Mouse (Mus musculus) spleen, postnatal 14 days (tissue): Measurements from ENCODE around the gene Irx4.

ENCODE experiments used
- DNase-seq, 2 experiments: peaks; one replicate each; pipeline ENCODE4 v3.0.0; 2021 to 2022; ENCODE audit warnings: low spot score in 2 of 2

Gene Irx4

GRCm38 (mm10) chr13:73269891-73270290 lies 9.6 kb downstream of the Irx4 start:
- no peak for DNase-seq

- no peak for DNase-seq
These were observed 10.3 kb downstream of the Irx4 start for GRCm38 (mm10) chr13:73270451-73271081.

DNA sequence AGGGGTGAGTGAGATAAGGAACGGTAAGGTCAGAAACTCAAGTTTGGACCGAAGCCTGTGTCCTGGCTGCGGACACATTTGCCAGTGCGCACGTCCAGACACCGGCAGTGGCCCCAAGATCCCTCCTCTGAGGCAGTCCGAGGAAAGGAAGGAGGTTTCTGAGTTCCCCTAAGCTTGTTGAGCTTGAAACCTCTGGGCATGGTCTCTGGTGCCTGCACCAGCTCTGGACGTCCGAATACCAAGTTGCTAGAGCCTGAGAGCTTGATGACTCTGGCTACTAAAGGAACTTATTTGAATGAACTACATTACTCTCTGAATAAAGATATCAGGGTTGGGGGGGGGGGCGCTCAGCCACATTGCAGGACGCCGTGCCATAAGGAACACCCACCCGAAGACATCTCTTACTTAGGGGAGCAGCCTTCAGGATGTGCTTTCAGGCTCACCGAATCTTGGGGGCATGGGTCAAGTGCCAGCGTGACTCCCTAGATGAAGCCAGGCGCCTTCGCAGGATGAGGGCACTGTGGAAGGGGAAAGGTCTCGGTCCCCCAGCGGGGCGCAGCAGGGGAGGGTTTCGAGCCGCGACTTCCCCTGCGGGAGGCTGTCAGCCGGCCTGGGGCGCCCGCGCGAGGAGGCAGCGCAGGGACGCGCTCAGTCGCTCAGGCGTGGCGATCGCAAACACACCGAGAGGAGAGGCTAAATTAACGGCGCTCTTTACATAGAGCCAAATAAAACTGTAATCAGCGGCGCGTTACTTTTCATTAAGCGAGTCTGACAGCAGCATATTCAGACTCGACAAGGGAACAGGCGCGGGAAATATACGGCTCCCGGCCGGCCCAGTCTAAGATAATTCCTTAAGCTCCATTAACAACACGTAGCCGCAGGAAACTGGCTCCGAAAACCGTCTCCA lies 11.3 kb downstream of the Irx4 start:
- DNase-seq: no peak

DNA sequence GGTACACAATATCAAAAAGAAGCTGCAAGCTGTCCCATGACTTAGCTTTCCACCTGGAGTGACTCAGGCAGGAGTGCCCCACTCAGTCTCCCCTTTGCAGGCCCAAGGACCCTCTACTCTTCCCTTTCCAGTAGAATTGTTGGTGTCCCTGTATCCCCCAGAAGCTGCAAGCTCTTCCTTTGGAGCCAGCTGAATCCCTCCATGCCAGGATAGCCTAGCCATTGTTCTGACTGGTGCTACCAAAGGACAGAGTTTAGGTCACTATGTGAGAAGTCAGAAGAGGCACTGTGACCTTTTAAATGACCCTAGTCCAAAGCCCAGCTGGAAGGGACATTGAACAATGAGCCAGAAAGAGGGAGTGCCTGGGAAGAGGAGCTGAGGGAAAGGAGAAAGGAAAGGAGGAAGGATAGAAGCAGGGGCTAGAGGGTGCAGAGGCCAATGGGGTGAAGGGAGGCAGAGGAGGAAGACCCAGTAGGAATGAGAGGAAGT lies 12.6 kb downstream of the Irx4 start:
- no peak for DNase-seq

- DNase-seq: no peak
These were observed 13.3 kb downstream of the Irx4 start for GRCm38 (mm10) chr13:73273536-73273935.

DNA sequence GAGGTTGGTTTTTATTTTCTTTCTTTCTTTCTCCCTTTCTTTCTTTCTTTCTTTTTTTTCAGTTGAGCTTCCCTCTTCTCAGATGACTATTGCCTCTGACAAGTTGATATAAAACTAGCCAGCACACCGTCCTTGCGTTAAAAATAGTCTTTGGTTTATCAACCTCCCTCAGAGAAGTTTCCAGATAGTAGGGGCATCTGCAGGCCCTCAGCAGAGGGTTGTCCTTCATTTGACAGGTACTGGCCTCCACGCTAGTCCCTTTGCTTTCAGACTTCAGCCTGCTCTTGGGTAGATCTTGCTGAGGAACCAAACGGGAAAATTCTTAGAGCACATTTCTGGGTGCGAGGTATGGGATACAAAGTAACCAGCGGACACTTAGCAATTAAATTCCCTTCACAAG lies 17.1 kb downstream of the Irx4 start:
- DNase-seq: no peak

GRCm38 (mm10) chr13:73277797-73278196 lies 17.5 kb downstream of the Irx4 start:
- no peak for DNase-seq

DNA sequence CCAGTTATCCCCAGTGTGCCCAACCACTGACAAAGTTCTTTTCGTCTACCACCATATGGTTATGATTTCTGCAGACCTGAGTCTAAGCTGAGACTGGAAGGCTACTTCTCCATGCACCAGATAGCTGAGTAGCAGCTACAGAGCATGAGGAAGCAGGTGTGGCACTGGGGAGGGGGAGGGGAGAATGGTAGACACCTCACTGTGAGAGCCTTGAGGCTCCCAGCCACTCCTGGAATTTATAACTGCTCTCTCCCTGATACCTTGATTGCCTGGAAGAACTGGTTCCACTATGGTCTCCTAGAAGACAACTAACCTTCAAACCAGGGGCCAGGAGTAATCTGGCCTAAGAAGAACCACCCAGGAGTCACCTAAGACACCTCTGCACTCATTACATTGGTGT lies 18.9 kb downstream of the Irx4 start:
- no peak for DNase-seq

GRCm38 (mm10) chr13:73282407-73282806 lies 22.1 kb downstream of the Irx4 start:
- DNase-seq: no peak

GRCm38 (mm10) chr13:73283534-73283933 lies 23.3 kb downstream of the Irx4 start:
- no peak for DNase-seq

GRCm38 (mm10) chr13:73290206-73290605 lies 29.9 kb downstream of the Irx4 start:
- no peak for DNase-seq

DNA sequence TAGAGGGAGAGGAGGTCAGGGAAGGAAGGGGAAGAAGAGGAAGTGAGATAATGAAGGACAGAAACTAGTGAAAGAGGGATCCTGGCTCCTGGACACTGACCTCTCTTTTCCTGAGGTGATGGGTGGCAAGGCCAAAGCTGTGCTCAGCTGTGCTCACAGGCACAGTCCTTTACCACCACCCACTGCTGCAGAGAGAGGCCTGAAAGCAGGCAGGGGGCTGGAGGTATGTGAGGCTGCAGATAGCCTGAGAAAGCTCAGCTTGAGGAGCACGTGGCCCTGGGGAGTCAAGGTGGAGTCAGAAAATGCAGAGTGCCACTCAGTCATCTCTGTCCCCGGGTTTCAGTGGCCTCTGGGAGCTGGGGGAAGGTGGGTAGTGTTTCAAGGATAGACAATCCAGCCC lies 30.8 kb downstream of the Irx4 start:
- DNase-seq: no peak

DNA sequence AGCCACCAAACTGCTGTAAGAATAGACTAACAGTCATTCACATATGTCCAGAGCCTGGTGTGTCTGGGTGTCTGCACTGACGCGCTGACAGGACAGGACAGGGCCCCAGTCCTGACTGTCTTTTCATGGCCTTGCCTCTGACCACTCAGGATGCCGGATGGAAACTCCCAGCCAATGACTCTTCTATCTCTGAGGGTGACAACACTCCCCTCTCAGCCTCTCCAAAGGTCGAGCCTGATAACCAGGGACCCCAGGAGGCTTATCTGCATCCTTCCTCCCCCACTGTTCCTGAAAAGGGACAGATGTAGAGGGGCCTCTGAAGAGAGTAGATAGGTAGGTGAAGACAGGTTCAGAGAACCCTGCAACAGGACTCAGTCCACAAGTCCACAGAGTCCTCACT lies 38.4 kb downstream of the Irx4 start:
- DNase-seq: no peak

DNA sequence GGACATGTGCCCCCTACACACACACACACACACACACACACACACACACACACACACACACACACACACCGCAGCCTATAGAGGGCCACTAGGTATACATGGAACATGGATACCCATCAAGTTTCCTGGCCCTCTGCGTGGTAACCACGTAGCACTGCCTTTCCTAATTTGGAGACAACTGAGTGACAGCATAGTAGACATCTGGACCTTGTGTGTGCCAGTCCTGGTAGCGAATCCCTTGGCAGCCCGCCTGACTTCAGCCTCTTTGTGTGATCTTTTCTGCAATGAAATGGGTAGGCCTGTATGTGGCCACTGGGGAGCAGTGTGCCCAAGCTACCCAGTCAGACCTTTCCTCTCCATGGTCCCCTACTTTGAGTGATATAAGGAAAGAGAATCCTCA lies 39.0 kb downstream of the Irx4 start:
- no peak for DNase-seq

DNA sequence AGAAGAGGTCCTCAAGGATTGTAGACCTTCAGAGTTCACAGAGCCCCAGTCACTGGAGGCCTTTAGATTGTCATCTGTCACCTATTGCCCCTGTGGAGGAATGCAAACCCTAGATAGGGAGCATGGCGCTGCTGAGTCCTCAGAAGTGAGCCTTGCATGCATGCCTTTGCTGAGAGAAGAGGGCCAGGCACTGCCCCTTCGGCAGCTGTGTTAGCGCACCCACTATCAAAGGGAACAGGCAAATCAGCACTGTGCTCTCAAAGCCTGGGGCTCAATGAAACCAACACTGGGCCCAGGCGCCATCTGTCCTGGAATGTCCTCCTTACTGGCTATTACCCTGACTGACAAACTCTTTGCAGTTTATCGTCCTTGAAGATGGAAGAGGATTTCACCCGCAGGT lies 44.5 kb downstream of the Irx4 start:
- no peak for DNase-seq

DNA sequence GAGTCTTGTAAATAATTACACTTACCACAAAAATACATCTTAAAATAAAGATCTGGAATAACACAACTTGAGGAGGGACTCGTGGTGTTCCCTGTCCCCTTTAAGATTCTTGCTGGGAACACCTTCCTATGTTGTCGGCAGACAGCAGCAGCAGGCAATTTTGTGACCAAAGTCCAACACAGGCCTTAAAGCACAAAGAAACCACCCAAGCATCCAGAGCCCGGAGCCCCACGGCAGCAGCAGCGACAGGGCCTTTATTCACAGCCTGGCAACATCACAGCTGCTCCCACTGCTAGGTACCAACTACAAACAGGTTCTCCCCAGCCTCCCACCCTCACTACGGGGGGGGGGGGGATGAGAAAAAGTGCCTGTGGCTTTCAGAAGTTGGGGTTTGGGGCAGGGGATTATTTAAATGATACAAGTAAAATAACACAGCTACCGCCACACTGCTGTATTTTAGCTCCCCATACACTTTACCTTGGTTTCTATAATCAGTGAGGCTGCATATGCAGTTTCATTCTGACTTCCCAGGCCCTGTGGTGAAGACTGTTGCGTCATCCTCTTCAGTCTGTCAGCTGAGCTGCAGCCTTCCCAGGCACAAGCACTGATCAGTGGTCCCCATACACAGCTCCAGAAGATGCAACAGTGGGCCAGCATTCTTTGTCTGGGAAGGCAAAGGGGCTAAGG lies 45.3 kb downstream of the Irx4 start:
- DNase-seq: no peak

DNA sequence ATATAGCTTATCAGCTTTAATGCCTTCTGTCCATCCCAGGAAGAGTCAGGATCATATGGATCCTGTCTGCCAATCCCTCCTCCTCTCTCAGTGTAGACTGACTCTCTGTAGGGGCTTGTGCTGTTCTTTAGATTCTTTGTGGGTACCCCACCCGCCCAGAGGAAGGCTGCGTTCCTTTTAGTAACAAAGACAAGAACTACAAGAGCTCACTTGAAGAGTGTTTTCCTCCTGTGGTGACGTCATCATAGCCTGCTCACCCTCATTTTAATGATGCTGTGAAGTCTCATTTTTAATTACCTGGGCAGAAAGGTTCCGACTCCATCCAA lies 45.8 kb downstream of the Irx4 start:
- DNase-seq: no peak

- DNase-seq: no peak
These were observed 46.2 kb downstream of the Irx4 start for GRCm38 (mm10) chr13:73306430-73306829.

DNA sequence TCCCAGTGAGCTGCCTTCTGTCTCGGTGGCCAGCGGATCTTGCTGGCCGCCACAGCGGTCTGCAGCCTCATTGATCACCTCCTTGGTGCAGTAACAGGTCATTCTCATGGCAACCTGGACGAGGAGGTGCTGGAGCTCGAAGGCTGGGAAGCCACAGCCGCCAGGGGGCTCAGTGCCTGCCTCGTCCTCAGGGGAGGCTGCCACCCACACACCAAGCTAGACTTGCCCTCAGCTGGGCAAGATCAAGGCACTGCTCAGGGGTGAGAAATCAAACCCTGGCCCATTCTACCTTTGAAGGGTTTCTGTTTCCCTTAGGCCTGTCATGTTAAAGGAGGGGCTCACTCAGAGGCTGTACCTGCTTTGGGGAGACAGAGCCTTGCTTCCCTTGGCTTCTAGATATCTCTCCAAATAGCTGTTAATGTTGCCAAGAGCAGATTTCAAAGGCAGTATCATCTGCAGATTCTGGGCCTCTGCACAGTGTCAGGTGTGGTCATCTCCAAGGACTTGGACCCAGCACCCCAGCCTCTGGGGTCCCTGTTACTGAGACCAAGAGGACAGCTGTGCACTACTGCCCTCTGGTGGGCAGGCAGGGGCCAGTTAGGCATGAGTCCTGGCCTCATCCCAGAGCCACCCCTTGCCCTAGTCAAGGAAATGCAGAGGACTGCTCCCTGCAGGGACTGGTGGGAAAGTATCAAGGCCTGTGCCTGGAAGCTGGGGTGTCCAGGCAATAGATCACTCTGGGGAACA lies 50.1 kb downstream of the Irx4 start:
- DNase-seq: peak in 1 of 2 experiments; percentile 27
